Comparison of ENCODE assay signal across 8 mouse cellular contexts in the genomic region with DNA sequence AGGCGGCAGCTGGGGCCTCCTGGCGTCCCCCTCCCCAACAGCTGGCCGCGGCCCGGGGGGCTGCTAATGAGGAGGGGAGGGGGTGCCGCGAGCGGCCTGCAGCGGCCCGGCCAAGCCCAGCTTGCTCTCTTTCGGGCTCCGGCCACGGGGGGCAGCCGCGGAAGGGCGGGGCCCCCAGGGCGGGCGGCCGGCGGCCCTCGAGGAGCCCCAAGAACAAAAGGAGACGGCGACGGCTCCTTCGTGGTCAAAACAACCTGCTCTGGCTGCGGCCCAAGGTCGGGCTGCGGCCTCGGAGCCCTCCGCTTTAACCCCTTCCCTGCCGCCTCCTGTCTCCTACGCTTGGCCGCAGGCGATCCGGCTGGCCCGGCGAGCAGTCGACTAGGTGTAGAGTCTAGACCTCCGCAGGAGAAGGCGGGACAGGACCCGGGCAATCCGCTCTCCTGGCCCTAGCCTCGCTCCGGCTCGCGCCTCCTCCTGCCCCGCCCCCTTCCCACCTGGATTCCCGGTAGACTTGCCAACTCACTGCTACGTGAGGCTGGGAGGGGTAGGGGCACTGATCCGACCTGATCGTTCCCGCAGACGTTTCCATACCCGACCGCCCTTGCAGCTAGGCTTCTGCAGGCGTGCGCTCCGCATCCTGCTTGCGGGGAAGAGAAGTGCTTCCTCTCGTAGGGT. TPM values are rescaled to one million over a fixed set of nuclear protein-coding genes. Genes with fewer than 3 reads are reported as not detected.
A peak's percentile ranks its signal among the peaks of the same experiment; 100 is the strongest.
DNase-seq lines count a peak whose midpoint lies in the region; ATAC-seq and TF ChIP-seq lines count a peak whose summit lies in the region.

No protein-coding gene starts in this region.

- H3K36me3 ChIP-seq in ES-Bruce4 (ENCODE audit: control insufficient read depth, insufficient read depth, low read length, poor library complexity, severe bottlenecking): no peaks in the 10 kb centered on the region
- no peaks in the 10 kb centered on the region for H3K36me3 ChIP-seq in forebrain, embryonic 14.5 days (ENCODE audit: control insufficient read depth, insufficient read depth, low read length)
- no peaks in the 10 kb centered on the region for H3K36me3 ChIP-seq in hindbrain, embryonic 12.5 days
- no peaks in the 10 kb centered on the region for H3K36me3 ChIP-seq in lung, embryonic 16.5 days (ENCODE audit: control insufficient read depth, insufficient read depth, low read length)

- peak overlapping the region; percentile 96 for H3K4me2 ChIP-seq in forebrain, embryonic 14.5 days (ENCODE audit: low read length)
- peak overlapping the region; percentile 89 for H3K4me2 ChIP-seq in hindbrain, embryonic 12.5 days (replicated peaks)
- peak overlapping the region; percentile 93 for H3K4me2 ChIP-seq in lung, embryonic 16.5 days (ENCODE audit: low read depth, low read length)

- H3K27ac ChIP-seq in ES-Bruce4 (ENCODE audit: insufficient read depth, low read length): no peak overlapping the region
- peak overlapping the region; percentile 33 for H3K27ac ChIP-seq in forebrain, embryonic 14.5 days (ENCODE audit: low read depth, low read length)
- H3K27ac ChIP-seq in hindbrain, embryonic 12.5 days: no peak overlapping the region
- peak overlapping the region; percentile 85 for H3K27ac ChIP-seq in lung, embryonic 16.5 days (ENCODE audit: low read length)

- H3K9me3 ChIP-seq in ES-Bruce4 (replicated peaks; ENCODE audit: control insufficient read depth, insufficient read depth, low read length, poor library complexity, severe bottlenecking): no peaks in the 10 kb centered on the region
- H3K9me3 ChIP-seq in forebrain, embryonic 14.5 days (replicated peaks; ENCODE audit: control insufficient read depth, low read length): no peaks in the 10 kb centered on the region
- no peaks in the 10 kb centered on the region for H3K9me3 ChIP-seq in hindbrain, embryonic 12.5 days (replicated peaks)
- no peaks in the 10 kb centered on the region for H3K9me3 ChIP-seq in lung, embryonic 16.5 days (ENCODE audit: control insufficient read depth, low read length)

- H3K27me3 ChIP-seq in ES-Bruce4 (ENCODE audit: control insufficient read depth, insufficient read depth, low read length, poor library complexity, severe bottlenecking): peaks cover 7% of the 10 kb centered on the region
- peaks cover 48% of the 10 kb centered on the region for H3K27me3 ChIP-seq in forebrain, embryonic 14.5 days (replicated peaks; ENCODE audit: control insufficient read depth, insufficient read depth, low read length)
- peaks cover 74% of the 10 kb centered on the region for H3K27me3 ChIP-seq in hindbrain, embryonic 12.5 days
- peaks cover 51% of the 10 kb centered on the region for H3K27me3 ChIP-seq in lung, embryonic 16.5 days (ENCODE audit: control insufficient read depth, insufficient read depth, low read depth, low read length)

- WGBS in forebrain, embryonic 14.5 days: under 1% methylated on average over 51 of the region's 60 CpGs
- 1% methylated on average over 54 of the region's 60 CpGs for WGBS in hindbrain, embryonic 12.5 days
- under 1% methylated on average over 58 of the region's 60 CpGs for WGBS in lung, embryonic 16.5 days

- H3K4me3 ChIP-seq in ES-Bruce4 (ENCODE audit: low read depth, low read length): peak overlapping the region; percentile 58
- H3K4me3 ChIP-seq in forebrain, embryonic 14.5 days (ENCODE audit: low read depth, low read length): peak overlapping the region; percentile 51
- H3K4me3 ChIP-seq in hindbrain, embryonic 12.5 days: peak overlapping the region; percentile 51
- H3K4me3 ChIP-seq in lung, embryonic 16.5 days (ENCODE audit: low read length): peak overlapping the region; percentile 69

- TF ChIP-seq CTCF in ES-Bruce4 (IDR thresholded peaks at IDR 0.05; ENCODE audit: low read depth, low read length): no peak

- peak; percentile 48; the same call in 1 of the 2 replicates for ATAC-seq in cerebellum, adult (ENCODE audit: insufficient number of reproducible peaks, low FRiP score, low TSS enrichment)
- ATAC-seq in forebrain, embryonic 14.5 days: peak; percentile 68
- ATAC-seq in hindbrain, embryonic 12.5 days (ENCODE audit: low FRiP score): peak; percentile 46
- peak; percentile 86 for ATAC-seq in lung, embryonic 16.5 days (ENCODE audit: low read depth)
- ATAC-seq in megakaryocyte progenitor cell, adult 5-6 weeks (replicated peaks; ENCODE audit: poor library complexity): no peak

- TF ChIP-seq EP300 in ES-Bruce4 (IDR thresholded peaks at IDR 0.05; ENCODE audit: insufficient read depth, low read depth, low read length): 0 out of 2 replicates have a peak, but pooled peaks have one; percentile 64

- peak overlapping the region; percentile 79 for H3K9ac ChIP-seq in ES-Bruce4 (ENCODE audit: low read depth, poor library complexity, severe bottlenecking)
- H3K9ac ChIP-seq in forebrain, embryonic 14.5 days (ENCODE audit: low read length): peak overlapping the region; percentile 71
- peak overlapping the region; percentile 74 for H3K9ac ChIP-seq in hindbrain, embryonic 12.5 days
- peak overlapping the region; percentile 88 for H3K9ac ChIP-seq in lung, embryonic 16.5 days (ENCODE audit: low read length)

- no peak for TF ChIP-seq POLR2A in ES-Bruce4 (IDR thresholded peaks at IDR 0.05; ENCODE audit: insufficient read depth, low read length)

- DNase-seq in forebrain, embryonic 14.5 days (ENCODE audit: low spot score): peak; percentile 53
- DNase-seq in layer of hippocampus, postnatal 14 days (ENCODE audit: low spot score in 2 of 2): peak; percentile 66 to 67
- DNase-seq in right cerebral cortex, adult 18-20 months: peak; percentile 78

- peaks cover 5% of the 10 kb centered on the region for H3K4me1 ChIP-seq in ES-Bruce4 (ENCODE audit: control insufficient read depth, insufficient read depth, low read length)
- H3K4me1 ChIP-seq in forebrain, embryonic 14.5 days (ENCODE audit: control insufficient read depth, insufficient read depth, low read length): peaks cover 14% of the 10 kb centered on the region; the same call in 1 of the 2 replicates
- H3K4me1 ChIP-seq in hindbrain, embryonic 12.5 days: peaks cover 31% of the 10 kb centered on the region
- H3K4me1 ChIP-seq in lung, embryonic 16.5 days (replicated peaks; ENCODE audit: control insufficient read depth, insufficient read depth, low read length): peaks cover 29% of the 10 kb centered on the region

RNA-seq across cellular contexts. Expression of gene Pdgfb, which starts 2.1 kb away (rescaled TPM):
- polyA plus RNA-seq in ES-Bruce4 (2011; ENCODE audit: insufficient read depth, insufficient read length, low read depth, missing spikeins): 16.8 and 17.1 TPM in 2 replicates
- 2.7 and 3.4 TPM in 2 replicates for polyA plus RNA-seq in forebrain, embryonic 14.5 days (2014; fragmentation: Nextera tagmentation; extraction: Ambion mirVana)
- 2.5 and 3.2 TPM in 2 replicates for polyA plus RNA-seq in hindbrain, embryonic 12.5 days (2016; fragmentation: Nextera tagmentation; extraction: Ambion mirVana)
- 10 to 100 TPM; 45.4 to 48.1 TPM for total RNA-seq in layer of hippocampus, postnatal 14 days (2021)
- polyA plus RNA-seq in lung, embryonic 16.5 days (2015; fragmentation: Nextera tagmentation; extraction: Ambion mirVana): 7.2 and 7.7 TPM in 2 replicates
- total RNA-seq in megakaryocyte progenitor cell, adult 5-6 weeks (2015): not detected in 2 replicates
- total RNA-seq in megakaryocyte progenitor cell, adult 5-6 weeks (2017): 0.17 TPM in 1 of 2 replicates, not detected in the other

RNA-seq across cellular contexts. Expression of gene Cbx7, which starts 41.7 kb away (rescaled TPM):
- 111 and 112 TPM in 2 replicates for polyA plus RNA-seq in ES-Bruce4 (2011; ENCODE audit: insufficient read depth, insufficient read length, low read depth, missing spikeins)
- 1.6 and 2.1 TPM in 2 replicates for polyA plus RNA-seq in forebrain, embryonic 14.5 days (2014; fragmentation: Nextera tagmentation; extraction: Ambion mirVana)
- polyA plus RNA-seq in hindbrain, embryonic 12.5 days (2016; fragmentation: Nextera tagmentation; extraction: Ambion mirVana): 3.1 and 4.2 TPM in 2 replicates
- total RNA-seq in layer of hippocampus, postnatal 14 days (2021): 10 to 100 TPM; 12.8 to 15.1 TPM
- polyA plus RNA-seq in lung, embryonic 16.5 days (2015; fragmentation: Nextera tagmentation; extraction: Ambion mirVana): 3.1 and 4.3 TPM in 2 replicates
- total RNA-seq in megakaryocyte progenitor cell, adult 5-6 weeks (2015): 3.3 TPM in 2 replicates
- total RNA-seq in megakaryocyte progenitor cell, adult 5-6 weeks (2017): 1.7 and 2.1 TPM in 2 replicates

Comparison
In these comparisons a context has a peak if more than half of its experiments do, and no peak if none do; other contexts are left out.
1. H3K27ac ChIP-seq: peak in forebrain, embryonic 14.5 days (single experiment) and lung, embryonic 16.5 days (single experiment); none in ES-Bruce4 (single experiment) and hindbrain, embryonic 12.5 days (single experiment).
2. RNA of gene Cbx7, which starts 41.7 kb away (polyA plus RNA-seq): 111 to 112 TPM in ES-Bruce4; 3.1 to 4.2 TPM in hindbrain, embryonic 12.5 days, 3.1 to 4.3 TPM in lung, embryonic 16.5 days and 1.6 to 2.1 TPM in forebrain, embryonic 14.5 days; every median in the first group is over 10 times any median in the second.
3. Peak in every context shown above with its lines, with median percentiles within 50 percentile points of each other: H3K4me3 ChIP-seq, H3K9ac ChIP-seq, DNase-seq and H3K4me2 ChIP-seq.